Mouse (Mus musculus) fibroblast of lung, adult 2 months (primary cell): Measurements from ENCODE around the gene Prss12.
"Not testable (repeated sequence)": the region's sequence is repeated elsewhere in the genome, so short reads cannot be mapped to it uniquely, and the experiment has no call there.

Experiments
- DNase-seq: peaks from one replicate; pipeline ENCODE4 v3.0.0-alpha.2; 2011; ENCODE audit warnings: low read depth

Gene Prss12

GRCm38 (mm10) chr3:123476833-123477232, 30.1 kb downstream of the Prss12 start:
- DNase-seq, result peak; percentile 16

- DNase-seq, result no peak
Measured at GRCm38 (mm10) chr3:123481266-123481665, 34.6 kb downstream of the Prss12 start.

GRCm38 (mm10) chr3:123491814-123492213, 45.1 kb downstream of the Prss12 start:
- DNase-seq, result no peak

GRCm38 (mm10) chr3:123493163-123493562, 46.5 kb downstream of the Prss12 start:
- no peak for DNase-seq

GRCm38 (mm10) chr3:123495088-123495487, 48.4 kb downstream of the Prss12 start:
- DNase-seq, result no peak

- no peak for DNase-seq
Measured at GRCm38 (mm10) chr3:123498787-123499186, 52.1 kb downstream of the Prss12 start.

GRCm38 (mm10) chr3:123501798-123502197, 55.1 kb downstream of the Prss12 start:
- DNase-seq, result not testable (repeated sequence)

GRCm38 (mm10) chr3:123503943-123504342, 57.2 kb downstream of the Prss12 start:
- no peak for DNase-seq

GRCm38 (mm10) chr3:123504783-123505182, 58.1 kb downstream of the Prss12 start:
- DNase-seq, result no peak

- no peak for DNase-seq
Measured at GRCm38 (mm10) chr3:123505778-123506667, 59.3 kb downstream of the Prss12 start.

GRCm38 (mm10) chr3:123506699-123507662, 60.3 kb downstream of the Prss12 start:
- no peak for DNase-seq

- no peak for DNase-seq
Measured at GRCm38 (mm10) chr3:123507663-123508055, 60.9 kb downstream of the Prss12 start.

GRCm38 (mm10) chr3:123508056-123508674, 61.5 kb downstream of the Prss12 start:
- DNase-seq, result peak; percentile 95

- no peak for DNase-seq
Measured at GRCm38 (mm10) chr3:123508675-123509376, 62.1 kb downstream of the Prss12 start.

- DNase-seq, result no peak
Measured at GRCm38 (mm10) chr3:123511818-123512217, 65.1 kb downstream of the Prss12 start.

GRCm38 (mm10) chr3:123514886-123515285, 68.2 kb downstream of the Prss12 start:
- no peak for DNase-seq

GRCm38 (mm10) chr3:123515600-123516359, 69.1 kb downstream of the Prss12 start:
- no peak for DNase-seq

- DNase-seq, result no peak
Measured at GRCm38 (mm10) chr3:123516784-123517183, 70.1 kb downstream of the Prss12 start.

- DNase-seq, result no peak
Measured at GRCm38 (mm10) chr3:123526313-123527067, 79.8 kb downstream of the Prss12 start.
